Mouse (Mus musculus): ENCODE results near the gene Plch1. TPM values are rescaled to one million over a fixed set of nuclear protein-coding genes. Genes with fewer than 3 reads are reported as not detected.
A peak's percentile ranks its signal among the peaks of the same experiment; 100 is the strongest.

Plch1 gene
- total and polyA plus RNA-seq, 3 experiments: 0.07 to 0.14 TPM; not detected in 1

GRCm38 (mm10) chr3:63910301-63910700 lies 11.0 kb upstream of the Plch1 start:
- Histone ChIP-seq H3K79me2 (replicated peaks; ENCODE audit: control insufficient read depth, insufficient read depth, low read length) (no peaks in the 10 kb centered on the region), H3K36me3 (ENCODE audit: control insufficient read depth, insufficient read depth, low read length) (peaks cover 2% of the 10 kb centered on the region), H3K4me3 (no peak overlapping the region), H3K27ac (no peak overlapping the region), H3K9ac (ENCODE audit: low read depth, low read length) (no peak overlapping the region), H3K27me3 (ENCODE audit: control insufficient read depth, insufficient read depth, low read length) (peaks cover under 1% of the 10 kb centered on the region; the same call in 1 of the 2 replicates), H3K4me1 (ENCODE audit: control insufficient read depth, insufficient read depth, low read length) (no peaks in the 10 kb centered on the region)
- no peak for DNase-seq
- TF ChIP-seq EP300 (IDR thresholded peaks at IDR 0.05; ENCODE audit: insufficient read depth, low read depth, low read length) (no peak), POLR2A (IDR thresholded peaks at IDR 0.05; ENCODE audit: insufficient read depth, low read depth, low read length) (no peak), CTCF (IDR thresholded peaks at IDR 0.05) (no peak)
- 69% methylated on average over 4 of the region's 4 CpGs for WGBS
- intact Hi-C loops (cut with DNase I): no loop called here

GRCm38 (mm10) chr3:63905241-63905640 lies 6.0 kb upstream of the Plch1 start:
- no peaks in the 10 kb centered on the region for H3K79me2 ChIP-seq (replicated peaks; ENCODE audit: control insufficient read depth, insufficient read depth, low read length)
- no peak overlapping the region for H3K9ac ChIP-seq (ENCODE audit: low read depth, low read length)
- no peak for DNase-seq
- no peak overlapping the region for H3K27ac ChIP-seq
- 3% methylated on average over 18 of the region's 18 CpGs for WGBS
- H3K27me3 ChIP-seq (ENCODE audit: control insufficient read depth, insufficient read depth, low read length): peaks cover 3% of the 10 kb centered on the region; the same call in 1 of the 2 replicates
- intact Hi-C loops (cut with DNase I): no loop called here
- no peaks in the 10 kb centered on the region for H3K36me3 ChIP-seq (ENCODE audit: control insufficient read depth, insufficient read depth, low read length)
- TF ChIP-seq CTCF (IDR thresholded peaks at IDR 0.05): no peak
- TF ChIP-seq EP300 (IDR thresholded peaks at IDR 0.05; ENCODE audit: insufficient read depth, low read depth, low read length): no peak
- TF ChIP-seq POLR2A (IDR thresholded peaks at IDR 0.05; ENCODE audit: insufficient read depth, low read depth, low read length): no peak
- H3K4me1 ChIP-seq (ENCODE audit: control insufficient read depth, insufficient read depth, low read length): no peaks in the 10 kb centered on the region
- H3K4me3 ChIP-seq: no peak overlapping the region

GRCm38 (mm10) chr3:63904157-63904556 lies 4.9 kb upstream of the Plch1 start:
- Histone ChIP-seq H3K4me3 (no peak overlapping the region), H3K9ac (ENCODE audit: low read depth, low read length) (no peak overlapping the region), H3K27ac (no peak overlapping the region), H3K36me3 (ENCODE audit: control insufficient read depth, insufficient read depth, low read length) (no peaks in the 10 kb centered on the region), H3K79me2 (replicated peaks; ENCODE audit: control insufficient read depth, insufficient read depth, low read length) (no peaks in the 10 kb centered on the region), H3K4me1 (ENCODE audit: control insufficient read depth, insufficient read depth, low read length) (no peaks in the 10 kb centered on the region), H3K27me3 (ENCODE audit: control insufficient read depth, insufficient read depth, low read length) (peaks cover 3% of the 10 kb centered on the region; the same call in 1 of the 2 replicates)
- WGBS: 91% methylated on average over 2 of the region's 2 CpGs
- intact Hi-C loops (cut with DNase I): no loop called here
- DNase-seq: no peak
- TF ChIP-seq POLR2A (IDR thresholded peaks at IDR 0.05; ENCODE audit: insufficient read depth, low read depth, low read length) (no peak), CTCF (IDR thresholded peaks at IDR 0.05) (no peak), EP300 (IDR thresholded peaks at IDR 0.05; ENCODE audit: insufficient read depth, low read depth, low read length) (no peak)

- no peaks in the 10 kb centered on the region for H3K36me3 ChIP-seq (ENCODE audit: control insufficient read depth, insufficient read depth, low read length)
- no peak for TF ChIP-seq POLR2A (IDR thresholded peaks at IDR 0.05; ENCODE audit: insufficient read depth, low read depth, low read length)
- no peak for TF ChIP-seq EP300 (IDR thresholded peaks at IDR 0.05; ENCODE audit: insufficient read depth, low read depth, low read length)
- TF ChIP-seq CTCF (IDR thresholded peaks at IDR 0.05): no peak
- DNase-seq: no peak
- no peaks in the 10 kb centered on the region for H3K4me1 ChIP-seq (ENCODE audit: control insufficient read depth, insufficient read depth, low read length)
- H3K9ac ChIP-seq (ENCODE audit: low read depth, low read length): no peak overlapping the region
- H3K27me3 ChIP-seq (ENCODE audit: control insufficient read depth, insufficient read depth, low read length): no peaks in the 10 kb centered on the region
- H3K79me2 ChIP-seq (replicated peaks; ENCODE audit: control insufficient read depth, insufficient read depth, low read length): no peaks in the 10 kb centered on the region
- WGBS: 11% methylated on average over 12 of the region's 12 CpGs
- H3K27ac ChIP-seq: no peak overlapping the region
- intact Hi-C loops (cut with DNase I): no loop called here
- H3K4me3 ChIP-seq: peak overlapping the region; percentile 33; the same call in 1 of the 2 replicates
Measured at GRCm38 (mm10) chr3:63900021-63900571, 824 bp upstream of the Plch1 start.

- Histone ChIP-seq H3K27ac (no peak overlapping the region), H3K79me2 (replicated peaks; ENCODE audit: control insufficient read depth, insufficient read depth, low read length) (no peaks in the 10 kb centered on the region), H3K4me3 (peak overlapping the region; percentile 46), H3K36me3 (ENCODE audit: control insufficient read depth, insufficient read depth, low read length) (no peaks in the 10 kb centered on the region), H3K9ac (ENCODE audit: low read depth, low read length) (no peak overlapping the region), H3K27me3 (ENCODE audit: control insufficient read depth, insufficient read depth, low read length) (no peaks in the 10 kb centered on the region), H3K4me1 (ENCODE audit: control insufficient read depth, insufficient read depth, low read length) (no peaks in the 10 kb centered on the region)
- under 1% methylated on average over 41 of the region's 41 CpGs for WGBS
- DNase-seq: peak; percentile 61
- intact Hi-C loops (cut with DNase I): no loop called here
- TF ChIP-seq CTCF (IDR thresholded peaks at IDR 0.05): no peak
- TF ChIP-seq POLR2A (IDR thresholded peaks at IDR 0.05; ENCODE audit: insufficient read depth, low read depth, low read length): no peak
- no peak for TF ChIP-seq EP300 (IDR thresholded peaks at IDR 0.05; ENCODE audit: insufficient read depth, low read depth, low read length)
Measured at GRCm38 (mm10) chr3:63898581-63899308, 527 bp downstream of the Plch1 start.

- no peak for TF ChIP-seq EP300 (IDR thresholded peaks at IDR 0.05; ENCODE audit: insufficient read depth, low read depth, low read length)
- no peak for TF ChIP-seq POLR2A (IDR thresholded peaks at IDR 0.05; ENCODE audit: insufficient read depth, low read depth, low read length)
- TF ChIP-seq CTCF (IDR thresholded peaks at IDR 0.05): no peak
- no peak for DNase-seq
- Histone ChIP-seq H3K9ac (ENCODE audit: low read depth, low read length) (no peak overlapping the region), H3K27me3 (ENCODE audit: control insufficient read depth, insufficient read depth, low read length) (no peaks in the 10 kb centered on the region), H3K36me3 (ENCODE audit: control insufficient read depth, insufficient read depth, low read length) (no peaks in the 10 kb centered on the region), H3K79me2 (replicated peaks; ENCODE audit: control insufficient read depth, insufficient read depth, low read length) (no peaks in the 10 kb centered on the region), H3K4me3 (no peak overlapping the region), H3K27ac (no peak overlapping the region), H3K4me1 (ENCODE audit: control insufficient read depth, insufficient read depth, low read length) (no peaks in the 10 kb centered on the region)
- WGBS: 58% methylated on average over 1 of the region's 1 CpGs
- intact Hi-C loops (cut with DNase I): no loop called here
Measured at GRCm38 (mm10) chr3:63897177-63897576, 2.1 kb downstream of the Plch1 start.

Measured in heart, adult 2 months (tissue).